Mouse (Mus musculus) common myeloid progenitor, adult 5-6 weeks (primary cell): ENCODE measurements around the gene Zbtb12. TPM values are rescaled to one million over a fixed set of nuclear protein-coding genes. Genes with fewer than 3 reads are reported as not detected.
"Not testable (repeated sequence)": the region's sequence is repeated elsewhere in the genome, so short reads cannot be mapped to it uniquely, and the experiment has no call there.

ENCODE experiments used
- ATAC-seq: replicated peaks from 2 replicates; pipeline ENCODE4 v1.8.0; 2016; ENCODE audit warnings: low read depth, mild to moderate bottlenecking, moderate TSS enrichment, inconsistent platforms; ENCODE audit not compliant: poor library complexity, severe bottlenecking
- total RNA-seq: library from RNA; stranded (forward); fragments of 200-1000, 187-1606 nt; gene quantifications from 2 replicates; pipeline ENCODE4 v1.2.3, GENCODE M21; 2017

Gene Zbtb12
- 11.1 and 16.2 TPM in 2 replicates for total RNA-seq

DNA sequence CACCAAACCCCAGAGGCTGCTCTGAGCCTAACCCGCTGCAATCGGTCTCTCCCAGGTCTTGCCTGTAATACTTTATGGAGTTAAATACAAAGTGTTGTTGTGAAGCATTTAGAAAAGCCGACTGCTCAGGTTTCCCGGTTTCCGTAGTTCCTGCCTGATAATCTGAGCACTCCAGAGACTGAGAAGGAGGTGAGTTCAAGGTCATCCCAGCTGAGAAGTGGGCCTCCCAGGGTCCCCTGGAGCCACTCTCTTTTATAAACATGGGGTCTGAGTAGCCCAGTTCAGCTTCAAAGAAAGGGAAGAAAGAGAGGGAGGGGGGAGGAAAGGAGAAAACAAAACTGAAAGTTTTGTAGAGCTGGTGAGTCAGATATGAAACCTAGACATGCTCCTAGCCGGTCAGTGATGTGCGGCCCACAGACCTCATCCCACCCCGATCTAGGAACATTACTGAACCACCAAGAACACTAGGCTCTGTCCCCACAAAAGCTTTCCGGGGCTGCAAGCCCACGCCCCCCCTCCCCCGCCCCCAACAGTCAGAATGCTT is at the start of gene Zbtb12:
Zbtb12 (plus strand) TSS at position 148 of the 544 bp plus-strand sequence.
- peak; percentile 45; the same call in 1 of the 2 replicates for ATAC-seq

DNA sequence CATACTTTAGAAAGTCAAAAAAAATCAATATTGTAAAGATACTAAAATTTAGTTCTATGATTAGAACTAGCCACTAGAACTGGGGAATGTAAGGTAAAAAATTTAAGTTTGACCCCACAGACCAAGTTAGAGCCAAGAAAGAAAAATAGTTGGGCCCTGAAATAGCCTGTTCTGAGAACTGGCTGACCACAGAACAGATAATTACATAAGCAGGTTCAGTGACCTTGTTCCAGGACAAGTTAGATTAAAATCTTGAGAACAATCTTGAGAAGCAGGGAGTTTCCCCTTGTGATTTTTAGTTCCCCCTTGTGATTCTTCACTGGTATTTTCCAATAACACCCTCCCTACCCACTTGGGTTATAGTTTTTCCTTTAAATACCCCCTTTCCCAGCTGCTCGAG is 48.5 kb upstream of the Zbtb12 start:
- not testable (repeated sequence) for ATAC-seq

DNA sequence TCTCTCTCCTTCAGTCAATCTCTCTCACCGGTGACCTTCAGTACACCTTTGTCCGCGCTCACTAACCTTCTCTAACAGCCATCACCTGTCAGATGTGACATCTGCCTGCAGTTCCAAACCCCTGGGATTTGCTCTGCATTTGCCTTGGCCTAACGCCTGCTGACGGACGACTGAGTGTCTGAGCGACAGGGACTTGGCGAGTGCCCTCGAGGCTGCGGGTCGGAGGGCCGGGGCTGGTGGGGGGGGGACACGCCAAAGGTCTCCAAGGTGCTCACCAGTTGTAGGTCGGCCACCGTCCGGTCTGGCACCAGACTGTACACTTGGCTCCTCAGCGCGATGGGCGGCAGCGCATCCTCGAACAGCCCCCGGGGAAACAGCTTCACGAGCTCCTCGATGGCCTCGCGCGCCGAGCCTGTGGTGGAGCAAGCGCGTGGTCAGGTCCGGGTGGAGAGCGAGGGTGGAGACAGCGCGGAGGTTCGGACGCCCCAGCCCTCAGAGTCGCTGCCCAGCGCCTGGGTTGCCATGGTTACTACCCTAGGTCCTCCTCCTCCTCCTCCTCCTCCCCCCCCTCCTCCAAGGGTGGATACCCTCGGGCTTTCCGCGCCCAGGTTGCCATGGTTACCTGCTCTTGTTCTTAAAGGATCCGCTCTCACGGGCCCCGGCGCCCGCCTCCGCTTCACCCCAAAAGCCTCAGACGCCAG is 43.0 kb upstream of the Zbtb12 start:
- peak; percentile 63 for ATAC-seq

DNA sequence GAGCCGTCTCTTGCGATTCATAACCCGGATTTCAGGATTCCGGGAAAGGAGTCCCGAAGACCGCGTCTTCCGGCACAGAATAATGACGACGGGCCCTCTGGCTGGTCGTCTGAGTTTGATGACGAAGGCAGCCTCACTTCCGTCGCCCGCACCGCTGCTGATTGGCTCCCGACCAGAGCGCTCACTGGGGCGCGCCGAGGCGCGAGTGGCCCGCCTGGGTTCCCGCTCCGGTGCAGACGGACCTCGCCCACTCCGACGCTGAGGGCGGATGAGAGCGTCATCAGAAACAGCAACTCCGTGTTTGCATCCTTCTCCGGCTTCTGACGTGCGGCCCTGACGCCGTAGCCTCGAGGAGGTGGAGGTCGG is 42.4 kb upstream of the Zbtb12 start, which contains the start of the genes Stk19 and Dxo:
Stk19 (minus strand) TSS at position 90 of the 366 bp plus-strand sequence.
Dxo (plus strand) TSS at position 164 of the 366 bp plus-strand sequence.
- peak; percentile 94 for ATAC-seq

DNA sequence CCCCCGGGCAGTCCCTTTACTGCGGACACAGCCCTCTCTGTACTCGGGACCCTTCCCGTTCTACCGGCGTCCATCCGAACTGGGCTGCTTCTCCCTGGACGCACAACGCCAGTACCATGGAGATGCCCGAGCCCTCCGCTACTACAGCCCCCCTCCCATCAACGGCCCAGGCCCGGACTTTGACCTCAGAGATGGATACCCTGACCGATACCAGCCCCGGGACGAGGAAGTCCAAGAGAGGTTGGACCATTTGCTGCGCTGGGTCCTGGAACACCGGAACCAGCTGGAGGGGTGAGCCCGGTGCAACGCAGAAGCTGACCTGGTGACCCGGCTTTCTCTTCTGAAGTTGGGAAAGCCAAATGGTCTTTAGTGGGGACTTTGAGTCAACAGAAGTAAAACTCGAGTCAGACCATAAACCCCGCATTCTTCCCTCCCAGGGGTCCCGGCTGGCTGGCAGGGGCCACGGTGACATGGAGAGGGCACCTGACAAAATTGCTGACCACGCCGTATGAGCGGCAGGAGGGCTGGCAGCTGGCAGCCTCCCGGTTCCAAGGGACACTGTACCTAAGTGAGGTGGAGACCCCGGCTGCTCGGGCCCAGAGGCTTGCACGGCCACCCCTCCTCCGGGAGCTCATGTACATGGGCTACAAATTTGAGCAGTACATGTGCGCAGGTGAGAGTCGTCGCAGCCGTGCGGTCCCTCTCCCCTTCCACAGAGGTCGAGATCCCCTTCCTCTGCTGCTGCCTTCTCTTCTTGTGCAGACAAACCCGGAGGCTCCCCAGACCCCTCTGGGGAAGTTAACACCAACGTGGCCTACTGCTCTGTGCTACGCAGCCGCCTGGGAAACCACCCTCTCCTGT is 41.6 kb upstream of the Zbtb12 start:
- no peak for ATAC-seq

DNA sequence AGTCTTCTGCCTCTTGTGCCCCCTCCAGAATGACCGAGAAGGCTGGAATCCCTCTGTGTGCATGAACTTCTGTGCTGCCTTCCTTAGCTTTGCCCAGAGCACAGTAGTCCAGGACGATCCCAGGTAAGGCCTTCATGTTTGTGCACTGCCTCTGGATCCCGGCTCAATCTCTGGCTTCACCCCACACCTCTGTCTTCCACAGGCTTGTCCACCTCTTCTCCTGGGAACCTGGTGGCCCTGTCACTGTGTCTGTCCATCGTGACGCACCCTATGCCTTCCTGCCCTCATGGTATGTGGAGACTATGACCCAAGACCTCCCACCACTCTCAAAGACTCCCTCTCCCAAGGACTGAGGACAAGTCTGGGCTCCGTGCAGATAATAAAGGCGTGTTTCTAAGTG is 40.5 kb upstream of the Zbtb12 start:
- no peak for ATAC-seq

DNA sequence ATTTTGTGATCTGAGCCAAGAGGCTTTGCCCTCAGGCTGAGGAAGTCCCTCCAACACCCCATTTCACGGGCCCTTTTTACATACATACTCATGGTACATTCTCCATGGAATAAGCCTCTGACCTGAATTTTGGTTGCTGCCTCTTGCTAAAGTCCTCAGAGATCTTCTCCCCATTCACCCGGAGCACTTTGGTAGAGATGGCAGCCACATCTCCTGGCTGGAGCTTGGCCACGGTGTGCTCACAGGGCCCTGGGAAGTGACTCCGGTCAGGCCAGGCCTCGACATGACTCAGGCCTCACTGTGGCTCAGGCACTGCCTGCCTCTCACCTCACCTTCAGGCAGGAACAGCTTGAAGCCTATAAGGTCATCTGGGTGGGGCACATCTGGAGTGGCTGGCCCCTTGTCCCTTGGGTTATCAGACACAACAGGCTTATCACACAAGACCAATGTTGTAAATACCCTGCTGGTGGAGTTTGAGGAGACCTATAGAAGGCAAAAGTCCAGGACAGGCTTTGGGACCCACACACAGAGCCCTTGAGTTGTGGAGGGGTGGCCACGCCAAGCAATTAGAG is 38.5 kb upstream of the Zbtb12 start:
- ATAC-seq = no peak

DNA sequence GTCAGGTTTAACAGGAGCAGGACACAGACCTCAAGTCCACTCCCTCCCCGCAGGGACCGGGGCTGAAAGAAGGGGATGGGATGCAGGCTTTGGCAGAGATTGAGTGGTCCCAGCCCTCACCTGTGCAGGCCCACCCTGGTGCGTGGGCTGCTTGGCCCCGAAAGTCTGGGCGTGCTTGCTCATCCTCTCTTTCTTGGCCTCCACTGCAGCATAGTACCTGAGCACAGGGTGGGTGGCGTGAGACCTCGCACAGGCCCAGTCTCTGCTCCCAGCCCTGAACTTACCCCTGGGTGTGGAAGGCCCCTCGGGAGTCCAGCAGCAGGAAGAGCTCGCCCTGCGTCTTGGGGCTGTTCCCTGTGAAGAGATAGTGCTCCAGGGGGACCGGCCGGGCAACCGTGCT is 34.4 kb upstream of the Zbtb12 start:
- no peak for ATAC-seq

DNA sequence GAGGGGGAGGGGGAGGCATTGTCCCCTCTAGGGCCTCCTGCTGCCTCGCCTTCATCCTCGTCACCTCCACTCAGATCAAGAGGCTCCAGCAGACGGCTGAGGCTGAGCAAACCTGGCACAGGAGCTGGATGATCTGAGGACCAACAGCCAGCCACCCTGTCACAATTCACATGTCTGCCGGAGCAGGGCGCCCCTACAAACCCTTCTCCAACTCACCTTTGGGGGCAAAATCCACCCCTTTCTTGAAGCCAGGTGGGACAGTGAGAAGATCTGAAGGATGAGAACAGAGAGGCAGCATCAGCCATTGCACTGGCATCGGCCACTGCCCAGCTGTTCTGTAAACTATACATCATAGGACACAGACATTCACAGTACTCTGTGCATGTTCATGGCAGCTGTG is 32.1 kb upstream of the Zbtb12 start:
- ATAC-seq = no peak

DNA sequence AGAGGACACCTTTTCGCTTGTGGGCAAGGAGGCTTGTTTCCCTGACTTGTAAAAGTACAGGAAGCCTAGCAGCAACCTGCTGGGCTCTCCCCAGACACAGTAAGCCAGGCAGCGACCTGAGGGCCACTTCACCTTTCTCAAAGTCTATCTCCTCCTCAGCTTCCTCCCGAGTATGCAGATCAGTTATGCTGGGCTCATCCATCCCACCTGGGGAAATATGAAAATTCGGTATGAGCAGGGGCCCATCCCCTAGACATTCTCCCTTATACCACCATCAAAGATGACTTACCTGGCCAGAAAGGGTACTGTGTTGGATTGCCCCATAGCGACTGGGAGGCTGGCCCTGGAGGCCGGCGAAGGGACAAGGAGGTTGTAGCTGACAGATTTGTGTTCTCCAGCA is 31.7 kb upstream of the Zbtb12 start:
- ATAC-seq = no peak

DNA sequence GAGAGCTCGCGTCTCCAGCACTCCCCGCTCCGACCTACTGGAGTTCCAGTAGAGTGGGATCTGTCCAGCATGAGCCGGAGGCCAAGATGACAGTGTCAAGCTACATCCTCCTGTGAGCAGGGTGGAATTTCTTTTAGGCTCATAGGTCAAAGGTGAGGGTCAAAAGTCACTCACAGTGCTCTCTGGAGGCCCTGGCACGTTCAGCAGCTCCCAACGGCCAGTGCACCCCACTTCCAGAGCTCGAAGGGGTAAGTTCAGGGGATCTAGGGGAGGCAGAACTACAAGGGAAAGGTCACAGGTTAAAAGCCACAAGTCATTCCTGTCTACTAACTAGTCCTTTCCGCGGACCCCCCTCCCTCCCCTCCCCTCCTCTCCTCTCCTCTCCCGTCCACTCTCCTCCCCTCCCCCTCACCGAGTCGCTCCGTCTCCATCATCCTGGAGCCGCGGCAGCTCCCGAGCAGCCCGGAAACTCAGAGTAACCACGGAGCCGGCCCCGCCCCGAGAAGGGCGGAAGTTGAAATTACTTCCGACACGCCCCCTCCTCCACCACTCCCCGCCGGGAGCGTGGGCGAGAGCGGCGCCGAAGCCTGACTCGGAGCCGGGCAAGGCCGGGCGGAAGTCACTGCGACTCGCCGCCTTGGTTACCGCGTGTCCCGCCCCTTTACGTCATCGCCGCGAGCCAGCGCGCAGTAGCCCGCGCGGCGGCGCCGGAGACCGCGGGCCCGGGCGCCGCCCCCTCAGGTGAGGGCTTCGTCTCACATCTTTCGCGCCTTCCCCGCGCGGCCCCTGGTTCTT is 29.4 kb upstream of the Zbtb12 start, which contains the start of the genes Skiv2l and Nelfe:
Skiv2l (minus strand) TSS at position 489 of the 795 bp plus-strand sequence.
Nelfe (plus strand) TSS at position 670 of the 795 bp plus-strand sequence.
- ATAC-seq = peak; percentile 93

DNA sequence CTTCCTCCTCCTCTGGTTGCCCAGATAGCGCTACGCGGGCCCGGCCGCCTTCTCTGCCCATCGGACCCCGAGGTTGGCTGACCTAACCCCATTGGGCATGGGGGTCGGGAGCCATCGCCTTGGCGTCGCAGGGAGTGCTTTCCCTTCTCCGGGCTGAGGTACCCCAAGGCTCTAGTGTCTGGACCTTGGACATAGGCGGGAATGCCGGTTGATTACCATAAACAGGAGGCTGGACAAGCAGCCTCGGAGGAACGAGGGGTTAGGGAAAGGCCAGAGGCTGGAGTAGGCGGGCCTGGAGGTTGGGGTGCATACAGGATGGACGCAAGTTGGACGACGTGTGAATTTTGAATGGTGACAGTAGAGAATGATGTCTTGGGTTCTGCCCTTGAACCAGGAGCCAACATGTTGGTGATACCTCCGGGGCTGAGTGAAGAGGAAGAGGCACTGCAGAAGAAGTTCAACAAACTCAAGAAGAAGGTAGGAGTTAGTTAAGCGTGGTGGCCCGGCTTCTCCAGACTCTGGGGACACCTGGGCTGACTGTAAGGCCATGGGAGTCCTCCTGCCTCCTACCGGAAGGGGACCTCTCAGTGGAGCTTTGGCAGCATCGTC is 28.7 kb upstream of the Zbtb12 start:
- no peak for ATAC-seq

DNA sequence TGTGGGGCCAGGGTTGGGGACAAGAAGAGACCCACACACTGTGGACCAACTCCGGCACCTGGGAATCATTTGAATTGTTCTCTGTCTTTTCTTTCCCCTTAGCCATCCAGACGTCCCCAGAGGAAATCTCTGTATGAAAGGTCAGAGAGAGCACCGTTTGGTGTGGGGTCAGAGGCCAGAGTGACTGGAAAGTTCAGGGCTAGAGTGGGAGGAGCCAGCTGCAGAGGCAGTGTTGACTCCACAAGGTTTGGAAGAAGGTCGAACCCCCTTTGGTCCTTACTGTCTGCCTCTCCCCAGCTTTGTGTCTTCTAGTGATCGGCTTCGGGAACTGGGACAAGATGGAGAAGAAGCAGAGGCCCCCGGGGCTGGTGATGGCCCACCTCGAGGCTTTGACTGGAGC is 25.8 kb upstream of the Zbtb12 start:
- ATAC-seq = no peak

DNA sequence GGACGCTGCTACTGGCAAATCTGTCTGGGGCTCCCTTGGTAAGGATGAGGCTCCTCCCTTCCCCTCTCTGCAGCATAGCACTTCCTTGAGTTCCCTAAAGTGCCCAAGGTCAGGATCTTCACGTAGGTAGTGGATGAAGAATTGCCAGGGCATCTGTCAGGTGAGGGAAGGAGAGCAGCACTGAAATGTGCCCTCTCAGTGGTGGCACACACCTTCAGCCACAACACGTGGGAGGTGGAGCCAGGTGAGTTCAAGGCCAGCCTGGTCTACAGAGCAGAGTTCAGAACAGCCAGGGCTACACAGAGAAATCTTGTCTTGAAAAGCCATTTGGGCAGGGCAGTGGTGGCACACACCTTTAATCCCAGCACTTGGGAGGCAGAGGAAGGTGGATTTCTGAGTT is 24.5 kb upstream of the Zbtb12 start:
- ATAC-seq = no peak

DNA sequence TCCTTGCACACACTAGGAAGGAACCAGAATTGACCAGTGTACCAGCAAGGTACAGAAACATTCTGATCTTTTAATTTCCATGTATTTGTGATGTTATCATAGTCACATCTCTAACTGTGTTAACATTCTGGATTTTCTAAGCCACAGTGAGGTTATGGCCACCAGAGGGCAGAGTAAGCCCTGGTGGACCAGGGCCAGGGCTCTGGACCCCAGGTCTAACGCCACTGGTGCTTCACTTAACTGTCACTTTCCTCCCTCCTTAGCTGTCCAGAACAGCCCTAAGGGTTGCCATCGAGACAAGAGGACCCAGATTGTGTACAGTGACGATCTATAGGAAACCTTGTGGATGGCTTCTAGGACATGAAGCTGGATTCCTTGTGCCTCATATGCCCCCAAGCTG is 23.5 kb upstream of the Zbtb12 start:
- peak; percentile 47; the same call in 1 of the 2 replicates for ATAC-seq

DNA sequence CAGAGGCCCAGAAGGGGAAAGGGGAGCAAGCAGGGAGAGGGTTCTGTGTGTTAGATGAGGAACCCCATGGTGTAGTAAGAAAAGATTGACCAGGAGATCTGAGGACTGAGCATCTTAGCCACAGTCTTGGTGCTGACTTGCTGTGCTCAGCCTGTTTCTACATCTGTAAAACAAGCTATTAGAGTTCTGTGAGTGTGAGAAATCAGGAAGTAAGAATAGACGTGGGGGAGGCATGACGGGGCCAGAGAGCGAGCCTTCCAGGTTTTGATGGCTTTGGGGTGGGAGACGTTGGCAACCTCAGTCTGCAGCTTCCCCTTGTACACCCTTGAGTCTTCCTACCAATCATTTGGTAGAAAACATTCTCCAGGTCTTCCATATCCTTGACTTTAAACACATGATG is 20.6 kb upstream of the Zbtb12 start:
- ATAC-seq = peak; percentile 42

DNA sequence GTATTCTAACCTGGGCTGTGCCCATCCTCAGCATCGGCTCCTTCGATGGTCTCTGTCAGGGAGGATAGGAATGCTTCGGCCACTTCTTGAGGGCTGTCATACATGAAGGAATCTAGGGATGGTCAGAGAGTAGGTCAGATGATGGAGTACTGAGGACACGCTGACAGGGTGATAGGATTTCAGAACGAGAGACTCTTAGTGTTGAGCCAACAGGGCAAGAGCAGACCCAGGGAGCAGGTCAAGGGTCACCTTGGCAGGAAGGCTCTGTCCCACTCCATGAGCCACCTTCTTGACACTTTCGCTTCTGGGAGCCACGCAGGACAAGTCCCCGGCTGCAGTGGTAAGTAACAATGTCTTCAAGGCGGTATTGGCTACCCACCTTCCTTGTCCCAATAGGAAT is 18.8 kb upstream of the Zbtb12 start:
- ATAC-seq = no peak

DNA sequence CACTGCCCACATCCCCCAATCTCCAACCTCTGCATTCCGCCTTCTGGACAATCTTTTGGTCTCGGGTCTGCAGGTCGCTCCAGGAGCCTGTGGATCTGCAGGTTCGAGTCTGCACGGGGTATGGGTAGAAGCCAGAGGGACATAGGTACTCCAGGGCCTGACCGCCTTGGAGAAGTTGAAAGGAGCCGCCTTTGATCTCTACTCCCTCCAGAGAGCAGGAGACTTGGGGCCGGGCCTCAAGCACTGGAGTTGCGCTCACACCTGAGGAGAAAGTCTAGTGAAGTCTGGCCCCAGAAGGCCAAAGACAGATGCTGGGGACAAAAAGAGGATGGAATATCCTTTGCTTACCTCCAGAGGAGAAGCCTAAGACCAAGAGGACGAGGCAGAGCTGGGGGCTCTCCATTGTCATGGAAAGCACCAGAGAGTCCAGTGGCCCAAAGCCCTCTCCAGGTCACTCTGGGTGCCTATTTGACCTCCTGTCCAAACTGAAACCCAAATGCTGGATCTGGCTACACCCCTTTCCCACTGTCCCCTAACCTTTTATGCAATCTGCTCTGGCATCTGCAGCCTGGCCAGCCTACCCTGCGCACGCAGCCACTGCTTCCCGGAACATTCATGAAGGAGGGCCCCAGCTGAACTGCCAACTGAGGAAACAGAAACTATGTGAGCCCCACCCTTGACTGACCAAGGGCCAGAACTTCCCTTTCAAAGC is 17.4 kb upstream of the Zbtb12 start:
- ATAC-seq = no peak
